Mouse (Mus musculus) liver, postnatal 0 days (tissue): ENCODE measurements around the gene Actr6. TPM values are rescaled to one million over a fixed set of nuclear protein-coding genes. Genes with fewer than 3 reads are reported as not detected.

Experiments used
- ATAC-seq: fragments of 200-750 bp; cut with Nextera tagmentation; 2 replicates; pipeline ENCODE4 v1.8.0; 2017; ENCODE audit warnings: mild to moderate bottlenecking, moderate library complexity
- DNase-seq: peaks from one replicate; pipeline ENCODE4 v3.0.0-alpha.2; 2016
- H3K27ac ChIP-seq: fragments of 300-500 bp; sonication (generic); 2 replicates; pipeline ENCODE4 v1.5.1; 2014; ENCODE audit warnings: antibody characterized with exemption, moderate library complexity, mild to moderate bottlenecking, low read depth
- H3K27me3 ChIP-seq: fragments of 300-500 bp; sonication (generic); 2 replicates; pipeline ENCODE4 v1.6.1; 2014; ENCODE audit warnings: low read length, control low read depth, mixed read lengths; ENCODE audit not compliant: insufficient read depth
- H3K36me3 ChIP-seq: fragments of 300-500 bp; sonication (generic); replicated peaks from 2 replicates; pipeline ENCODE4 v1.6.1; 2014; ENCODE audit warnings: mild to moderate bottlenecking, control low read depth, low read length, moderate library complexity, mixed read lengths; ENCODE audit not compliant: insufficient read depth
- H3K4me1 ChIP-seq: fragments of 300-500 bp; sonication (generic); 2 replicates; pipeline ENCODE4 v1.6.1; 2014; ENCODE audit warnings: antibody characterized with exemption, mild to moderate bottlenecking, control low read depth; ENCODE audit not compliant: insufficient read depth
- H3K4me2 ChIP-seq: fragments of 300-500 bp; sonication (generic); 2 replicates; pipeline ENCODE4 v1.6.1; 2014; ENCODE audit warnings: low read depth, mild to moderate bottlenecking, low read length, moderate library complexity, mixed read lengths
- H3K4me3 ChIP-seq: fragments of 300-500 bp; sonication (generic); 2 replicates; pipeline ENCODE4 v1.5.1; 2014; ENCODE audit warnings: low read depth, low read length
- H3K9ac ChIP-seq: fragments of 300-500 bp; sonication (generic); replicated peaks from 2 replicates; pipeline ENCODE4 v1.6.1; 2014; ENCODE audit warnings: mild to moderate bottlenecking, moderate library complexity
- H3K9me3 ChIP-seq: fragments of 300-500 bp; sonication (generic); 2 replicates; pipeline ENCODE4 v1.6.1; 2016; ENCODE audit warnings: mild to moderate bottlenecking, control low read depth, low read length, mixed read lengths
- CTCF ChIP-seq: sonication (generic); IDR thresholded peaks from 2 replicates; pipeline ENCODE4 v1.5.1; 2016; ENCODE audit warnings: antibody characterized with exemption, low read depth
- EP300 ChIP-seq: IDR thresholded peaks from 2 replicates; pipeline ENCODE4 v1.6.1; 2016; ENCODE audit warnings: antibody characterized with exemption, low read depth, mild to moderate bottlenecking
- WGBS: fragments of 180-500 bp; shearing (Covaris S2); extraction: QIAGEN DNeasy Blood & Tissue Kit; methylation state at CpG from one replicate; pipeline ENCODE4 v1.1.7; 2014; ENCODE audit not compliant: insufficient replicate concordance; 5-methylcytosine and 5-hydroxymethylcytosine counted together
- polyA plus RNA-seq: library from polyadenylated mRNA; unstranded; fragments of >200 nt; fragmentation: Nextera tagmentation; extraction: Ambion mirVana; gene quantifications from 2 replicates; pipeline ENCODE4 v1.2.1, GENCODE M21; 2015

The Actr6 gene
- polyA plus RNA-seq, 1 experiment from 2014 or later, result 19.2 TPM

DNA sequence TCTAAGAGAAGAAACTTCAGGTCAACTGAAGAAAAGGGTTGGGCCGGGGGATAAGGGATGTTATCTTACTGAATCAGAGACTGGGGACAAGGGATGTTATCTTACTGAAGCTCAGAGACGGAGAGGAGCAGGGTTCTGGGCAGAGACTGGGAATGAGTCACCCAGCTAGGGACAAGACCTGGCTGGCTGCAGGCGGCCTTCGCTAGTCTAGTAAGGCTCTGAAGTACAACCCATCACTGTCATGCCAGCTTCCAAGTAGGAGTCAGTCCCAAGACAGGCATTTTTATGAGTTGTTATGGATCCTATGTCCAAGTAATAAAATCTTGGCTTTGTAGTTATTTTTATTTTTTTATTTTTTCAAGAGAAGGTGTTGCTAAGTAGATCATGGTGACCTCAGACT is 11.2 kb upstream of the Actr6 start:
- TF ChIP-seq CTCF (no peak), EP300 (no peak)
- Histone ChIP-seq H3K4me1 (peaks cover 19% of the 10 kb centered on the region), H3K27me3 (no peaks in the 10 kb centered on the region), H3K4me2 (no peak overlapping the region), H3K4me3 (no peak overlapping the region), H3K9me3 (no peaks in the 10 kb centered on the region), H3K9ac (no peak overlapping the region), H3K27ac (no peak overlapping the region), H3K36me3 (no peaks in the 10 kb centered on the region)
- ATAC-seq (no peak), DNase-seq (no peak)
- WGBS, result 76% methylated on average over 4 of the region's 4 CpGs

DNA sequence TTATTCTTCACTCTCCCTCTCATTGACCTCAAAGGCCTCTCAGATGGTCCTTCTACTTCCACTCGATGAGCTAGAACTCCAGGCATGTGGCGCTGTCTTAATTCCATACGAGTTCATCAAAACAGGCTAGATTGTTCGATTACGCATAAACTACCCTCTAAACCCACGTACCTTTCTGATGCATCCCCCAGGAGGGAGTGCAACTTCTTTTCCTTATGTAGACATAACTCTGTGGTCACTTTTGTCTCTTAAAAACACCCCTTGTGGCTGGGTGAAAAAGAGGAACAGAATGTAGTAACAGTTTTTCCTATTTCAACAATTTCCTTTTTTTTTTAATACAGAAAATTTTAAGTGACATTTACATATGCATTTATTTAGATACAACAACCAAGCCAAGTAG is 8.9 kb upstream of the Actr6 start:
- peak overlapping the region; percentile 28; the same call in 1 of the 2 replicates for H3K4me2 ChIP-seq
- ATAC-seq, result no peak
- 32% methylated on average over 6 of the region's 6 CpGs for WGBS

DNA sequence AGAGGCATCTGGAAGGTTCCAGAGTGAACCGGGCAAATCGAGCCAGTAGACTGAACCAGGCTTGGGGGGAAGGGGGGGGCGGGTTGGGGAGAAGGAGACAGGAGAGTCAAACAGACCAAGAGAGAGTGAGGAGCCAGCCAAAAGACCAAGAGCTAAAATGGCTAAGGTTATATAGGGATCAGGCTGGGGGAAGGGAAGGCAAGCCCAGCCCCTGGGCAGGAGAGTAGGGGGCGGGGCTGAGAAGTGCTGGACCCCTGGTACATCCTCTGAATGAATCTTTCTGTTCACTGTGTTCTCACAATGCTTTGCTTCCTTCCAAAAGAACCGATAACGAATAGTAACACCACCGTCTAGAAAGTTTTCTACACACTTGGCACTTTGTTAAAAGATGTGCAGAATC is 7.6 kb upstream of the Actr6 start:
- Histone ChIP-seq H3K36me3 (no peaks in the 10 kb centered on the region), H3K4me2 (no peak overlapping the region), H3K9me3 (no peaks in the 10 kb centered on the region), H3K27ac (no peak overlapping the region), H3K4me3 (no peak overlapping the region), H3K27me3 (no peaks in the 10 kb centered on the region), H3K4me1 (peaks cover 5% of the 10 kb centered on the region), H3K9ac (no peak overlapping the region)
- DNase-seq (no peak), ATAC-seq (no peak)
- no peak for TF ChIP-seq CTCF
- no peak for TF ChIP-seq EP300
- 52% methylated on average over 6 of the region's 7 CpGs for WGBS

More for the DNA sequence above, 8.9 kb upstream of the Actr6 start:
- no peak for TF ChIP-seq CTCF
- TF ChIP-seq EP300, result no peak
- Histone ChIP-seq H3K9ac (no peak overlapping the region), H3K4me1 (peaks cover 5% of the 10 kb centered on the region), H3K36me3 (no peaks in the 10 kb centered on the region), H3K4me3 (no peak overlapping the region), H3K9me3 (no peaks in the 10 kb centered on the region), H3K27ac (peak overlapping the region; percentile 70; the same call in 1 of the 2 replicates), H3K27me3 (no peaks in the 10 kb centered on the region)
- DNase-seq, result no peak

DNA sequence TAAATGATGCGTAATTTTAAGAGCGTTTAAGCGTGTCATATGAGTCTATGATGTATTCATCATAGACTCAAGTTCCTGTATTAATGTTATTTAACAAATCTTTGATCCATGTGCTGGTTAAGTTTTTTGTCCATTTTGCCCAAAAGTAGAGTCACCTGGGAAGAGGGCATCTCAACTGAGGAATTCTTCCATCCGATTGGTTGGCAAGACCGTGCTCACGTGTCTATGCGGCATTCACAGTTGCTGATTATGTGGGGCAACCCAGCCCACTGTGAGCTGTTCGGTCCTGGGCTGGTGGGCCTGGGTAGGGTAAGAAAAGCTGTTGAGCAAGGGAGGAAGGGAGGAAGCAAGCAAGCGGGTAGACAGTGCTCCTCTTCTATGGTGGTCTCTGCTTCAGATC is 6.3 kb upstream of the Actr6 start:
- no peaks in the 10 kb centered on the region for H3K9me3 ChIP-seq
- no peak overlapping the region for H3K4me3 ChIP-seq
- H3K27me3 ChIP-seq, result no peaks in the 10 kb centered on the region
- no peak overlapping the region for H3K4me2 ChIP-seq
- H3K4me1 ChIP-seq, result no peaks in the 10 kb centered on the region
- TF ChIP-seq EP300 (no peak), CTCF (no peak)
- 83% methylated on average over 9 of the region's 9 CpGs for WGBS
- H3K9ac ChIP-seq, result no peak overlapping the region
- DNase-seq (no peak), ATAC-seq (no peak)
- no peaks in the 10 kb centered on the region for H3K36me3 ChIP-seq
- no peak overlapping the region for H3K27ac ChIP-seq

DNA sequence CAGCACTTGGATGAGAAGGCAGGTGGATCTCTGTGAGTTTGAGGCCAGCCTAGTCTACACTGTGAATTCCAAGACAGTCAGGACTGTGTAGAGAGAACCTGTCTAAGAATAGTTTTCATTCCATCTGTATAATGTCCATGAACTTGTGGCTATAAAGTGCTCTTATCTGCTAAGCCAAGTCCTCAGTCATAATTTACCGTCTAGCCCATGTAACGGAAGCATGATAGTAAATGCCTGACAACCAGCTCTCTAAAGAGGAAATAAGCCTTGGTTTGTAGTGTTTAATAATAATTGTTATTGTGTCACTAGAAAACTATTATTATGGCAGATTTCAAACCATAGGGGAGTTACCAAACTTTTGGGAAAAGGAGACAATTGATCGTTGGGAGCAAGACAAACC is 5.8 kb upstream of the Actr6 start:
- ATAC-seq, result no peak
- Histone ChIP-seq H3K27me3 (no peaks in the 10 kb centered on the region), H3K27ac (no peak overlapping the region), H3K4me2 (no peak overlapping the region), H3K4me1 (0 out of 2 replicates have a peak, but pooled peaks cover under 1% of the 10 kb centered on the region), H3K4me3 (no peak overlapping the region), H3K36me3 (no peaks in the 10 kb centered on the region), H3K9me3 (no peaks in the 10 kb centered on the region), H3K9ac (no peak overlapping the region)
- TF ChIP-seq CTCF, result no peak
- no peak for TF ChIP-seq EP300
- DNase-seq, result no peak
- 62% methylated on average over 3 of the region's 3 CpGs for WGBS

DNA sequence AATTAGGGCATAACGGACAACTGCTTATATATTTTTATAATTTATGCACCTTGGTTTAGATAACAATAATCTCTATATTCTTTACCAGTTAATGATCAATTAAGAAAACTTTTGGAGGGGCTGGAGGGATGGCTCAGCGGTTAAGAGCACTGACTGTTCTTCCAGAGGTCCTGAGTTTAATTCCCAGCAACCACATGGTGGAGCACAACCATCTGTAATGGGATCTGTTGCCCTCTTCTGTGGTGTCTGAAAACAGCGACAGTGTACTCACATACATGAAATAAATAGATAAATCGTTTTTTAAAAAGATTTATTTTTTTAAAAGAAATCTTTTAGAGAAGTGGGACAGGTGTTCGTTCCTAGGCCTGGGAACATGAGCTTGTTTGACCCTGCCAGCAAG is 5.0 kb upstream of the Actr6 start:
- Histone ChIP-seq H3K4me3 (no peak overlapping the region), H3K27ac (no peak overlapping the region), H3K4me1 (0 out of 2 replicates have a peak, but pooled peaks cover 4% of the 10 kb centered on the region), H3K4me2 (no peak overlapping the region), H3K27me3 (no peaks in the 10 kb centered on the region), H3K9ac (no peak overlapping the region), H3K36me3 (no peaks in the 10 kb centered on the region), H3K9me3 (no peaks in the 10 kb centered on the region)
- ATAC-seq (no peak), DNase-seq (no peak)
- TF ChIP-seq EP300 (no peak), CTCF (no peak)
- 54% methylated on average over 5 of the region's 5 CpGs for WGBS

DNA sequence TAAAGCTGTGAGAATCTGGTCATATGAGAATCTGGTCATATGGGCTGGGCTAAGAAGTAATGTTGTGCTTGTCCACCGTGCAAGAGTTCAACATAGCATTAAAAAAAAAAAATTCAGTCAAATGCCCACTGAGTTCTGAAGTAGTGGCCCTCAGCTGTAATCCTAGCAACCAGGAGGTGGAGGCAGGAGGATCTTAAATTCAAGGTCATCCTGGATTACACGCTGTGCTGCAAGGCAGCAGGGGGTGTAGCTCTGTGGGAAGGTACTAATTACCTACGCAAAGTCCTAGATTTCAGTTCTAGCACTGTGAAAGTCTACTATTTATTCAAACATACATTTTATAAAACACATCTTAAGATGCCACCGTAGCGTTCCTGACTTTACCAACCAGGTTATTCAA is 754 bp downstream of the Actr6 start:
- peaks cover 13% of the 10 kb centered on the region for H3K4me1 ChIP-seq
- DNase-seq, result no peak
- H3K4me3 ChIP-seq, result peak overlapping the region; percentile 78
- WGBS, result 12% methylated on average over 5 of the region's 5 CpGs
- H3K4me2 ChIP-seq, result peak overlapping the region; percentile 72
- H3K27ac ChIP-seq, result peak overlapping the region; percentile 62; the same call in 1 of the 2 replicates
- H3K9me3 ChIP-seq, result no peaks in the 10 kb centered on the region
- peaks cover 6% of the 10 kb centered on the region for H3K36me3 ChIP-seq
- H3K27me3 ChIP-seq, result no peaks in the 10 kb centered on the region
- no peak for TF ChIP-seq CTCF
- TF ChIP-seq EP300, result no peak
- H3K9ac ChIP-seq, result peak overlapping the region; percentile 60
- no peak for ATAC-seq
